Mouse (Mus musculus) testis, adult 2 months (tissue): ENCODE data around the gene CK137956.

ENCODE experiments used
- CTCF ChIP-seq: fragments of 200-500 bp; IDR thresholded peaks from 2 replicates; pipeline ENCODE4 v1.5.1; 2012; ENCODE audit warnings: low read depth, mild to moderate bottlenecking, inconsistent platforms, low read length, moderate library complexity; ENCODE audit not compliant: control insufficient read depth, insufficient read depth, insufficient replicate concordance
- POLR2A ChIP-seq: fragments of 200-500 bp; IDR thresholded peaks from 2 replicates; pipeline ENCODE4 v1.6.1; 2012; ENCODE audit warnings: low read depth, mild to moderate bottlenecking, inconsistent platforms, low read length, moderate library complexity; ENCODE audit not compliant: control insufficient read depth

DNA sequence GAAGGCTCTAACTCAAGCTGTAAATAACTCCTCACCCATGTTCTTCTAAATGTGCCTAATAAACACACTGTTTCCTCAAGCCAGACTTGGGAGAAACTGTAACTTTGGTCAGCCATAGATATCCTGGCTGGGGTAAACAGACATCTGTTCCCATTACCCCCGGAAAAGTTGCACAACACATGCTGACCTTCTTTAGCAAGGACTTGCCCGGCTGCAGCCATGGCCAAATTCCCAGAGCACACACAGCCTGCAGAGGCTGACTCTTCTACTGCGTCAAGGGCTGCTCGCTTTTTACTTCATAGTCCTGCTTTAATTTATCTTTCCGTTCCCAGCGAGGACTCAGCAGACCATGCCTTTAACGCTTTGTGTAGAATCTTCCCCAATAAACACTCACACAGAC is 81.7 kb downstream of the CK137956 start:
- no peak for TF ChIP-seq POLR2A
- no peak for TF ChIP-seq CTCF
